Mouse (Mus musculus) 3134 (cell line): ENCODE data around the gene Klb.

ENCODE experiments used
- DNase-seq: peaks from one replicate; pipeline ENCODE4 v3.0.0-alpha.2; 2011; ENCODE audit warnings: low spot score; ENCODE audit not compliant: insufficient read length; ENCODE audit errors: extremely low read depth

The Klb gene

GRCm38 (mm10) chr5:65371551-65371950 lies 23.4 kb downstream of the Klb start:
- no peak for DNase-seq

DNA sequence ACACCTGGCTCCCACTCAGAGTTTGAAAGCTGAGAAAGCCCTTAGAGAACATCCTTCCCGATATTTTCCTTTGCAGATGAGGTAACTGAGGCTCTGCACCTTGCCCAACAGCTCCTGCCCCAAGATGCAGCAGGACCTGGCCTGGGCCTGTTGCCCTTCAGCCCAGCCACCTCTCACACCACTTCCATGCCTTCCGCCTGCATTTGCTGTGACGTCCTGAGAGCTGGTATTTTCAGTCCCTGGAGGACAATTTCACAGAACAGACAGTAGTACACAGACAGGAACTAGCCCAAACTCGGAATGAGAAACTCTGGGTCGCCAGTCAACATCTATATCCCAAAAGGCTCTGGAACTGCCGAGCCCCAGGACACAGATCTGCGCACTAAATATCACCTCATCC lies 26.6 kb downstream of the Klb start:
- DNase-seq: no peak

DNA sequence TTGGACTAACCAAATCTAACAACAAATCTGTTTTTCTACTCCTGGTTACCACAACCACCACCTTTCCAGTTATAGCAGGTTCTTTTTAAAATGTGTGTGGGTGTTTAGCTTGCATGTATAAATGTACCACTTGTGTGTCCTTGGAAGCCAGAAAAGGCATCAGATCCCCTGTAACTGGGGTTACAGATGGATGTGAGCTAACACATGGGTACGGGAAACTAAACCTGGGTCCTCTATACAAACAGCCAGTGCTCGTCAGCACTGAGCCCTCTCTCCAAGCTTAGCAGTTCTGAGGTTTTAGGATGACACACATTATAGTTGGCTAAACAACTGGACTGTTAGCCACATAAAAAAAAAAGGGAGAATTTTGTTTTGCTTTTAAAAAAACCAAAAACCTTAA lies 37.6 kb downstream of the Klb start:
- no peak for DNase-seq

GRCm38 (mm10) chr5:65387008-65387867 lies 39.1 kb downstream of the Klb start:
- DNase-seq: no peak

DNA sequence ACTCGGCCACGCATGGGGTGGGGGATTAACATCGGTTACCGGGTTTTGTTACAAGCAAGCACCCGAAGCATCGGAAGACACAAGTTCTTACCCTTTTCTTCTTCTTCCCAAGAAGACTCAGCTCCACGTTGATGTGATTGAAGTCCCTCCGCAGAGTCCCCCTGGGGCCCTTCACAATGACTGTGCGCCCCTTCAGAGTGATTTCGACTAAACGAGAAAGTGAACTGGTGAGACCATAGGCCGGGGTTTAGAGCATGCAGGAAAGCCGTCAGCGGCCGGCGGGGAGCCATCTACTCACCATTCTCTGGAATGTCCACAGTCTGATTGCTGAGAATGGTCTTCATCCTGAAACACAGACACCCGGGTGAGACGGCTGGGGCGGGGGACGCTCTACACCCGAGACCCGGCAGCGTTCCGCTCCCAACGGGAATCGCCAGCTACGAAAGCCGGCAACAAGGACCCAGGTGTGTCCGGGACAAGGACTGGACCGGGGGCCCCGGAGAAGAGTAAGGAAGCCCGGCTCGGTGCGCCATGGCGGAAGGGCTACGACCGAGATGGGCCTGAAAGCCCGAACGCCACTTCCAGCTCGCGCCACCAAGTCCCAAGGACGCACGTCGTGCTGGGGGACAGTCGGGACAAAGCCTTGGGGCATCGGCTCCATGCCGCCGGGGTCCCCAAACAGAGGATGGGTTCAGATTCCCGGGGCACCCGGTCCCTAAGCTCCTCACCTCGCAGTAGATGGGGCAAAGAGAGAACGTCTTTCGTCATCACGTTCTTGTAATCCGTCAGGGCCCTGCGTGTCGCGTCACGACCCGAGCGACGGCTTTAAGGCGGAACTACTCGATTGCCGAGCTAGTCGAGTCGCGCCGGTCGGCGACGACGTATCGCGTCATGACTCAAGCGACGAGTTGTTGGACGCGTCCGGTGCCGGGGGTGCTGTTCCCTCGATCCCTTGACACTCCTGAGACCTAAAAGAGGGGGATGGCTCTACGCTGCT lies 42.8 kb downstream of the Klb start, which contains the start of the genes Rpl9 and Lias:
TSS of gene Rpl9 (minus strand) at position 797 of the 997 bp plus-strand sequence.
TSS of gene Lias (plus strand) at position 850 of the 997 bp plus-strand sequence.
- DNase-seq: peak; percentile 99

- DNase-seq: no peak
Observed at GRCm38 (mm10) chr5:65391753-65392152, 43.6 kb downstream of the Klb start.

DNA sequence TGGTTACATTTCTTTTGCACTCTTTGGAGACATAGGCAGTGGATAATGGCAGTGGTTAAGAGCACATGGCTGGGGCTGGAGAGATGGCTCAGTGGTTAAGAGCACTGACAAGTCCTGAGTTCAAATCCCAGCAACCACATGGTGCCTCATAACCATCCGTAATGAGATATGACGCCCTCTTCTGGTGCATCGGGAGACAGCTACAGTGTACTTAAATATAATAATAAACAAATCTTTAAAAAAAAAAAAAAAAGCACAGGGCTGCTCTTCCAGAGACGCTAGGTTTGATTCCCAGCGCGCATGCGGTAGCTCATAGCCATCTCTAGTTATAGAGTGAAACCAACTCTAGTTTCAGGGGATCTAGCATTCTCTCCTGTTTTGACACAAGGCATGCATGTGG lies 46.3 kb downstream of the Klb start:
- no peak for DNase-seq

GRCm38 (mm10) chr5:65401251-65401994 lies 53.3 kb downstream of the Klb start:
- peak; percentile 45 for DNase-seq

DNA sequence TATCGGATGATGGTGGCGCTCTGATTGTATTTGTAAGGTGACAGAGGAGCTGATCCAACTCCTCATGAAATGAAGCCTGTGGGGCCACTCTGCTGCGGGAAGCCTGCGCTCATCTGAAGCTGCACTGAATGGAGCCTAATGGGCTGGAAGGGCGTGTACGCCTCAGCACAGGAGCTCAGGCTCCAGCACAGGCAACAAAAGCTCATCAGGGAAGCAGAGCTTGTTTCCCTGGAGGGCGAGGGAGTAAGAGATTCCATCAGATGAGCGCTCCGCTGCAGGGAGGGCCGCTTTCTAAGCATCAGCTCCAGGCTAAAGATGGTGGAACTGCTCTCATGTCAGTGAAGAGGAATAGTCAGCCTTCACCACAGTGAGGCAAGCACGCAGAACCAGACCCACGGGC lies 59.9 kb downstream of the Klb start:
- DNase-seq: no peak

- DNase-seq: peak; percentile 16
Observed at GRCm38 (mm10) chr5:65415653-65416458, 67.7 kb downstream of the Klb start.

DNA sequence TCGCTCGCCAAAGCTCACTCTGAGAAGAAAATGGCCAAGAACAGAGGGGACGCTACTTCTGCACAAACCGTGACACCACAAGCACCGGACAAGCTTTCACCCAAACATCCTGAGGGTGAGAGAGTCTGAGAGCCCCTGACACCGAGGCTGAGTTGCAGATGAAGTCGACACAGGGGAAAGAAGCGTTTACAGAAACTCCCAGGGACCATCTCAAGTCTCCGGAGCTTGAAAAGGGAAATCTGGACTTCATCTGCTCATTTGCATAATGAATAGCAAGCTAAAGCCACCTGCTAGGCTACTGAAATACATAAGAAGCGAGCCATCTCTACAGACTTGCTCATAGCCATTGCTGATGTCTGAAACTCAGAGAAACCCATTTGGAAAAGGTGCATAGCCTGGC lies 71.0 kb downstream of the Klb start:
- DNase-seq: no peak

- DNase-seq: no peak
Observed at GRCm38 (mm10) chr5:65420822-65421221, 72.7 kb downstream of the Klb start.

- DNase-seq: no peak
Observed at GRCm38 (mm10) chr5:65422803-65423202, 74.7 kb downstream of the Klb start.

- no peak for DNase-seq
Observed at GRCm38 (mm10) chr5:65424215-65424614, 76.1 kb downstream of the Klb start.

- DNase-seq: no peak
Observed at GRCm38 (mm10) chr5:65425251-65425650, 77.1 kb downstream of the Klb start.

DNA sequence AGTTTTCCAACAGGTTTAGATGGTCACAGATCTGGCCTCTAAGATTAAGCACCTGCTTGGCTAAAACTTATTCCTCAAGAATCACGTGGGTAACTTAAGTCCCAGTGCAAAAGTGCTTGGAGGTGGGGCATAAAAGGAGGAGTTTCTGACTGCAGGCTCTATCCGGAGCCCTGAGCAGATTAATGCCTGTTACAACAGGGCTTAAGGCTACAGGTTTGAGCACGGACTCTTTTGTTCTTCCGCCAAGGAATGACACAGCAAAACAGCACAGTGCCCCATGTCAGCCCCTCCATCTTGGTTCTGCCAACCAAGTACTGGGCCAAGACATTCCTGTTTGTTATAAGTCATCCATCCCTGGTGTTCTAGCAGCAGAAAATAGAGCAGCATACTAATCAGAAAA lies 80.2 kb downstream of the Klb start:
- DNase-seq: no peak

GRCm38 (mm10) chr5:65429441-65429840 lies 81.3 kb downstream of the Klb start:
- DNase-seq: no peak
